Mouse (Mus musculus) olfactory bulb, adult 2 months (tissue): ENCODE data around the gene Itpkb.

Experiments used
- CTCF ChIP-seq: fragments of 200-500 bp; IDR thresholded peaks from 2 replicates; pipeline ENCODE4 v1.5.1; 2012; ENCODE audit warnings: low read depth, mild to moderate bottlenecking, low read length, moderate library complexity; ENCODE audit not compliant: insufficient read depth
- POLR2A ChIP-seq: fragments of 200-500 bp; IDR thresholded peaks from 2 replicates; pipeline ENCODE4 v1.6.1; 2012; ENCODE audit warnings: mild to moderate bottlenecking, low read depth, low read length, moderate library complexity; ENCODE audit not compliant: insufficient read depth

DNA sequence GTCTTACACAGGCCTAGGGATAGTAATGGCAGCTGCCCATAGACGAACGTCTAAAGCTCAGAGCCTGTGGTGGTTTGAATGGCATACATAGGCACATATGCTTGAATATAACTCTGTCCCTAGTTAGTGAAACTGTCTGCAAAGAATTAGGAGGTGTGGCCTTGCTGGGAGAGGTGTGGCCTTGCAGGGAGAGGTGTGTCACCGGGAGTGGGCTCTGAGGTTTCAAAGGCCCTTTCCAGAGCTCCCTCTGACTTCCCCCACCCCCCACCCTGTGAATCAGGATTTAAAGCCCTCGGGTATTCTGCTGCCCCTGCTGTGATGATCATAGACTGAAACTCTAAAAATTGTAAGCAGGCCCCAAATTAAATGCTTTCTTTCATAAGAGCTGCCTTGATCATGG lies 29.3 kb upstream of the Itpkb start:
- TF ChIP-seq POLR2A (no peak), CTCF (no peak)
